Comparison of ENCODE assay signal across 8 mouse cellular contexts in the genomic region with DNA sequence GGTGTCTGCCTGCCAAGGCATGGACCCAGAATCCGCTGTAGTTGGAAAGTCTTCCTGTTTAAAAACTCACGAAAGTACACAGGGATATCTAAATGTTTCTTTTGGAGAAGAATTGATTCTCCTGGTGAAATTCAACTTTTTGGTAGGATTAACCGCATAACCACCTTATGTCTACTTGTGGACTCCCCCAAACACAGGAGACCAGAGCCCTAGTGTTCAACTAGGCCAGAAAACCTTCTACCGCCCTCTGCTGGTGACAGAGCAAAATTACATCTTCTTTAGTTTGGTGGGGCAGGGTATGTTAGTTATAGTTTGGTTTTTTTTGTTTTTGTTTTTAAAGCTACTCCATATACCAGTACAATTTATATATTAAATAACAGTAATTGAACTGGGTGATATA. TPM values are rescaled to one million over a fixed set of nuclear protein-coding genes. Genes with fewer than 3 reads are reported as not detected.
DNase-seq lines count a peak whose midpoint lies in the region; ATAC-seq and TF ChIP-seq lines count a peak whose summit lies in the region.

No protein-coding gene starts in this region.

- H3K27ac ChIP-seq in gastrocnemius, adult 2 months = no peak overlapping the region
- H3K27ac ChIP-seq in spleen, adult 2 months (ENCODE audit: insufficient read depth, low read length) = no peak overlapping the region

- peak; percentile 35; the same call in 1 of the 2 replicates for ATAC-seq in neutrophil, adult 5-6 weeks (ENCODE audit: extremely low read depth, insufficient number of reproducible peaks, low FRiP score, poor library complexity, severe bottlenecking)
- no peak for ATAC-seq in inflammation-experienced regulatory T-cells, adult 6 months

- intact Hi-C loops in gastrocnemius, adult 2 months (cut with DNase I) = loop anchor here (1.0 kb wide), 1 partner anchor 265 kb away; the partner anchor contains the start of gene Itga9

- no peak for DNase-seq in gastrocnemius, adult 2 months
- DNase-seq in gastrocnemius, adult 8-10 months (ENCODE audit: low spot score in 2 of 2) = no peak
- DNase-seq in spleen, adult 2 months (ENCODE audit: low read depth in 1 of 2, low spot score in 2 of 2) = peak; percentile 5 to 47
- no peak for DNase-seq in spleen, adult 12 weeks (ENCODE audit: low spot score)
- DNase-seq in embryo, embryonic 10 days (ENCODE audit: low spot score) = peak; percentile 78
- DNase-seq in layer of hippocampus, postnatal 14 days (ENCODE audit: low spot score in 2 of 2) = peak; percentile 28 to 59

- no peaks in the 10 kb centered on the region for H3K36me3 ChIP-seq in spleen, adult 2 months (ENCODE audit: control insufficient read depth, insufficient read depth, low read length)

- H3K27me3 ChIP-seq in spleen, adult 2 months (ENCODE audit: control insufficient read depth, insufficient read depth, low read length) = no peaks in the 10 kb centered on the region

- H3K4me1 ChIP-seq in spleen, adult 2 months (ENCODE audit: control insufficient read depth, insufficient read depth, insufficient read length) = no peaks in the 10 kb centered on the region

- H3K4me3 ChIP-seq in gastrocnemius, adult 2 months = no peak overlapping the region
- no peak overlapping the region for H3K4me3 ChIP-seq in spleen, adult 2 months (ENCODE audit: extremely low read depth, insufficient read depth, insufficient read length)

- WGBS in spleen, adult 2 months = 55% methylated on average over 4 of the region's 4 CpGs

- TF ChIP-seq CTCF in gastrocnemius, adult 2 months (IDR thresholded peaks at IDR 0.05) = peak; percentile 88
- peak; percentile 28; the same call in 1 of the 2 replicates for TF ChIP-seq CTCF in spleen, adult 2 months (IDR thresholded peaks at IDR 0.05; ENCODE audit: extremely low read depth, insufficient read depth, insufficient read length, insufficient replicate concordance)

- no peak for TF ChIP-seq POLR2A in spleen, adult 2 months (IDR thresholded peaks at IDR 0.05; ENCODE audit: low read depth, low read length)

RNA-seq across cellular contexts. Expression of gene Ctdspl, which starts 55.2 kb away (rescaled TPM):
- total RNA-seq in gastrocnemius, adult 2 months (2021) = 1 to 10 TPM; 3.5 to 5.9 TPM
- 1 to 10 TPM; 2.0 to 4.7 (median 3.1) TPM for total RNA-seq in gastrocnemius, adult 8-10 months (2022)
- 6.8 and 6.9 TPM in 2 replicates for polyA plus RNA-seq in spleen, adult 2 months (2012; rRNA removed)
- total RNA-seq in layer of hippocampus, postnatal 14 days (2021) = 10 to 100 TPM; 19.7 to 20.4 TPM
- total RNA-seq in neutrophil, adult 5-6 weeks (2017) = 0.35 and 0.37 TPM in 2 replicates
- 1 to 10 TPM; 1.0 to 1.3 (median 1.3) TPM for polyA plus RNA-seq in inflammation-experienced regulatory T-cells, adult 6 months (2017; shearing (Covaris generic))

Comparison
In these comparisons a context has a peak if more than half of its experiments do, and no peak if none do; other contexts are left out.
1. DNase-seq: peak in spleen, adult 2 months (2 of 2), embryo, embryonic 10 days (single experiment) and layer of hippocampus, postnatal 14 days (2 of 2); none in gastrocnemius, adult 2 months (single experiment), gastrocnemius, adult 8-10 months (0 of 2) and spleen, adult 12 weeks (single experiment).